Mouse (Mus musculus) liver, postnatal 0 days (tissue): ENCODE data around the gene Gm42669.
A peak's percentile ranks its signal among the peaks of the same experiment; 100 is the strongest.

Source experiments
- CTCF ChIP-seq: sonication (generic); IDR thresholded peaks from 2 replicates; pipeline ENCODE4 v1.5.1; 2016; ENCODE audit warnings: antibody characterized with exemption, low read depth
- EP300 ChIP-seq: IDR thresholded peaks from 2 replicates; pipeline ENCODE4 v1.6.1; 2016; ENCODE audit warnings: antibody characterized with exemption, low read depth, mild to moderate bottlenecking

GRCm38 (mm10) chr5:107556969-107557368 is 49.5 kb downstream of the Gm42669 start:
- TF ChIP-seq CTCF (no peak), EP300 (peak; percentile 74; the same call in 1 of the 2 replicates)
